Mouse (Mus musculus) forebrain, embryonic 13.5 days (tissue): ENCODE results near the gene Ccdc24. TPM values are rescaled to one million over a fixed set of nuclear protein-coding genes. Genes with fewer than 3 reads are reported as not detected.
A peak's percentile ranks its signal among the peaks of the same experiment; 100 is the strongest.

Source experiments
- ATAC-seq: fragments of 200-750 bp; cut with Nextera tagmentation; 2 replicates; pipeline ENCODE4 v1.8.0; 2017
- H3K27ac ChIP-seq: fragments of 300-500 bp; sonication (generic); 2 replicates; pipeline ENCODE4 v1.5.1; 2015; ENCODE audit warnings: inconsistent platforms, mild to moderate bottlenecking, moderate library complexity
- H3K27me3 ChIP-seq: fragments of 300-500 bp; sonication (generic); 2 replicates; pipeline ENCODE4 v1.6.1; 2015; ENCODE audit warnings: mild to moderate bottlenecking, inconsistent platforms
- H3K36me3 ChIP-seq: fragments of 300-500 bp; sonication (generic); 2 replicates; pipeline ENCODE4 v1.6.1; 2015; ENCODE audit warnings: mild to moderate bottlenecking, inconsistent platforms; ENCODE audit not compliant: poor library complexity, severe bottlenecking
- H3K4me1 ChIP-seq: fragments of 300-500 bp; sonication (generic); 2 replicates; pipeline ENCODE4 v1.6.1; 2015; ENCODE audit warnings: inconsistent platforms
- H3K4me2 ChIP-seq: fragments of 300-500 bp; sonication (generic); 2 replicates; pipeline ENCODE4 v1.6.1; 2015; ENCODE audit warnings: inconsistent platforms, mild to moderate bottlenecking, moderate library complexity
- H3K4me3 ChIP-seq: fragments of 300-500 bp; sonication (generic); 2 replicates; pipeline ENCODE4 v1.5.1; 2015; ENCODE audit warnings: mild to moderate bottlenecking, inconsistent platforms
- H3K9ac ChIP-seq: fragments of 300-500 bp; sonication (generic); 2 replicates; pipeline ENCODE4 v1.6.1; 2015; ENCODE audit warnings: mild to moderate bottlenecking, inconsistent platforms
- H3K9me3 ChIP-seq: fragments of 300-500 bp; sonication (generic); replicated peaks from 2 replicates; pipeline ENCODE4 v1.6.1; 2016; ENCODE audit warnings: inconsistent platforms
- WGBS: fragments of 180-500 bp; shearing (Covaris S2); methylation state at CpG from one replicate; pipeline ENCODE4 v1.1.7; 2015; 5-methylcytosine and 5-hydroxymethylcytosine counted together
- polyA plus RNA-seq: library from polyadenylated mRNA; unstranded; fragments of >200 nt; fragmentation: Nextera tagmentation; extraction: Ambion mirVana; gene quantifications from 2 replicates; pipeline ENCODE4 v1.2.1, GENCODE M21; 2015

The Ccdc24 gene
- polyA plus RNA-seq, 1 experiment from 2014 or later = 1.2 TPM

DNA sequence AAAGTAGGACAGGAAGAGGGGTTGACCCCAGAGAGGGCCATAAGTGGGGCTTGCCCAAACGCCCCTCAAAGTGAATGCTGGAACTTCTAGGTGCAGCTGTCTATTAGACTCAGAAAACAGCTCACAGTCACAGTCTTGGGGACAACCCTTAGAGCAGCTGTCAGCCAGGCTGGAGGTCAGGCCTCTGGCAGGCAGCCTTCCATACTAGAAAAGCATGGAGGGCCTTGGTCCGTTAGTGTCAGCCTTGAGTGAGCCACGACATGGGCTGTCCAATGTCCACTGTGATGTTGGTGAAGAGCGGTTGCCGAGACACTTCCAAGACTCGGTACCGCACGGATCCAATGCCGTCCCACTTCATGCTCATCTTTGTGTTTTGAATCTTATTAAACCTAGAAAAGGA, 1.3 kb upstream of the Ccdc24 start:
- no peak for ATAC-seq
- Histone ChIP-seq H3K27me3 (no peaks in the 10 kb centered on the region), H3K4me2 (no peak overlapping the region), H3K36me3 (peaks cover 61% of the 10 kb centered on the region), H3K9ac (no peak overlapping the region), H3K9me3 (no peaks in the 10 kb centered on the region), H3K4me1 (peaks cover 12% of the 10 kb centered on the region), H3K27ac (no peak overlapping the region), H3K4me3 (no peak overlapping the region)
- WGBS = 92% methylated on average over 9 of the region's 9 CpGs

GRCm38 (mm10) chr4:117871787-117872186, 570 bp downstream of the Ccdc24 start:
- 64% methylated on average over 7 of the region's 7 CpGs for WGBS
- no peak overlapping the region for H3K9ac ChIP-seq
- H3K27me3 ChIP-seq = peaks cover 9% of the 10 kb centered on the region
- H3K4me1 ChIP-seq = peaks cover 23% of the 10 kb centered on the region
- H3K9me3 ChIP-seq = no peaks in the 10 kb centered on the region
- ATAC-seq = no peak
- no peak overlapping the region for H3K27ac ChIP-seq
- no peak overlapping the region for H3K4me2 ChIP-seq
- no peak overlapping the region for H3K4me3 ChIP-seq
- H3K36me3 ChIP-seq = peaks cover 43% of the 10 kb centered on the region

DNA sequence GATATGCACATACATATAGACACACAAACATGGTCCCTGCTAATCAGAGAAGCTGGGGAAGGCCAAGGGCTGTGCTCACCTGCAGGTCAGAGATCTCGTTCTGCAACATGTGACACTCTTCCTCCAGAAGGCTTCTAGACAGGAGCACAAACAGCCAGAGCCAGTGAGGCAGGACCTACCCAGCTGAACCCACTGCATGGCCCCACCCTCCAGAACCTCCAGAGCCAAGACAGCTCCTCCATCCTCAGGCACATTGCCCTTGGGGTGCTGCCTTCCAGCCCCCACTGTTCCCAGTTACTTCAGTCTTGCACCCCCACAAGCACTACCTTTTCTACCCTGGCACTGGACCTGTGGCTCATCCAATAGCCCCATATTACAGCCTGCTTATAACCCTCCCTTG, 1.9 kb downstream of the Ccdc24 start:
- Histone ChIP-seq H3K36me3 (peaks cover 29% of the 10 kb centered on the region), H3K4me2 (no peak overlapping the region), H3K27ac (no peak overlapping the region), H3K27me3 (peaks cover 9% of the 10 kb centered on the region), H3K4me3 (no peak overlapping the region), H3K4me1 (peaks cover 29% of the 10 kb centered on the region), H3K9me3 (no peaks in the 10 kb centered on the region), H3K9ac (no peak overlapping the region)
- ATAC-seq = no peak
- 78% methylated on average over 1 of the region's 1 CpGs for WGBS

- no peak overlapping the region for H3K4me2 ChIP-seq
- no peak overlapping the region for H3K27ac ChIP-seq
- WGBS = 78% methylated on average over 9 of the region's 9 CpGs
- no peaks in the 10 kb centered on the region for H3K9me3 ChIP-seq
- H3K9ac ChIP-seq = no peak overlapping the region
- H3K27me3 ChIP-seq = peaks cover 9% of the 10 kb centered on the region
- H3K4me1 ChIP-seq = peaks cover 29% of the 10 kb centered on the region
- no peak for ATAC-seq
- H3K36me3 ChIP-seq = peaks cover 19% of the 10 kb centered on the region
- H3K4me3 ChIP-seq = no peak overlapping the region
Observed at GRCm38 (mm10) chr4:117869317-117869716, 3.0 kb downstream of the Ccdc24 start.

GRCm38 (mm10) chr4:117867823-117868222, 4.5 kb downstream of the Ccdc24 start:
- no peak overlapping the region for H3K4me3 ChIP-seq
- peaks cover 4% of the 10 kb centered on the region; the same call in 1 of the 2 replicates for H3K36me3 ChIP-seq
- H3K4me2 ChIP-seq = peak overlapping the region; percentile 26; the same call in 1 of the 2 replicates
- peaks cover 9% of the 10 kb centered on the region for H3K27me3 ChIP-seq
- no peaks in the 10 kb centered on the region for H3K9me3 ChIP-seq
- no peak overlapping the region for H3K27ac ChIP-seq
- peak; percentile 4; the same call in 1 of the 2 replicates for ATAC-seq
- H3K4me1 ChIP-seq = peaks cover 31% of the 10 kb centered on the region
- WGBS = 19% methylated on average over 24 of the region's 24 CpGs
- H3K9ac ChIP-seq = no peak overlapping the region; the same call in 1 of the 2 replicates

DNA sequence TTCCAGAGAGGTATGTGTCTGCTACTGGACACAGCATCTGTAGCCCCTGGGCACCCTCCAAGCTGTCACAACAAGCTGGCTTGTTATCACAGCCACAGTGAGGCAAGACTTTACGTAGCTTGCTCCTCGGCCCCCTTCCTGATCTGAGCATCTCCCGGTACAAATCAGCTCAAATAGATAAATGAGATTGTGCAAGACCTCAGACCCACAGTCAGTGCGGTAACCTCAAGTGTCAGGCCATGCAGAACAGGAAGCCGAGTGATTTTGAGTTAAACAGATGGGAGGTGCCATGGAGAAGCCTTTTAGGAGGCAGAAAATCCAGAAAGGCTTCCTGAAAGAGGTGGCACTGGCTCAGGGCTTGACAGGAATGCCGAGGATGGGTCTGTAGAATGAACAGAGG, 5.4 kb downstream of the Ccdc24 start:
- 84% methylated on average over 6 of the region's 6 CpGs for WGBS
- H3K27ac ChIP-seq = no peak overlapping the region
- H3K9ac ChIP-seq = no peak overlapping the region
- peaks cover 9% of the 10 kb centered on the region for H3K27me3 ChIP-seq
- no peaks in the 10 kb centered on the region for H3K9me3 ChIP-seq
- H3K4me1 ChIP-seq = peaks cover 27% of the 10 kb centered on the region
- H3K4me2 ChIP-seq = no peak overlapping the region
- ATAC-seq = no peak
- 0 out of 2 replicates have a peak, but pooled peaks cover 3% of the 10 kb centered on the region for H3K36me3 ChIP-seq
- no peak overlapping the region for H3K4me3 ChIP-seq

DNA sequence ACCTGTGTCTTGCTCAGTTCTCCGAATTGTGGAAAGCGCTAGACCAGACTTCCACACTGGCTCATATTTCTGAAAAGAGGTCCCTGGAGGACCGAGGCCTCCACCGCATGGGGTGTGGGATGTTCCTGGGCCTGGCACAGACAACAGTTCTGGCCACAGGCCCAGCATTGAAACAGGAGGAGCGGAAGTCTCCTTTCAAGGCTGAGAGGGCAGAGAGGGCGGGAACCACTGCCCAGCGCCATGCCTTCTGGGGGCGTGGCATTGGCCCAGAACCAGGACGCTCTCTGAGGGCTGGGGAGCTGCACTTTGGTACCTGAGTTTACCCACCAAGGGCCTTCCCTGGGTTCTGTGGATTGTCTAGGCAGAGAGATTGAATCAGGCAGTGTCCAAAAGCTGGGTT, 6.3 kb downstream of the Ccdc24 start:
- Histone ChIP-seq H3K4me1 (peaks cover 27% of the 10 kb centered on the region), H3K36me3 (no peaks in the 10 kb centered on the region), H3K4me3 (no peak overlapping the region), H3K27ac (no peak overlapping the region), H3K4me2 (no peak overlapping the region), H3K9ac (no peak overlapping the region), H3K9me3 (no peaks in the 10 kb centered on the region), H3K27me3 (peaks cover 9% of the 10 kb centered on the region)
- 51% methylated on average over 9 of the region's 9 CpGs for WGBS
- ATAC-seq = no peak

DNA sequence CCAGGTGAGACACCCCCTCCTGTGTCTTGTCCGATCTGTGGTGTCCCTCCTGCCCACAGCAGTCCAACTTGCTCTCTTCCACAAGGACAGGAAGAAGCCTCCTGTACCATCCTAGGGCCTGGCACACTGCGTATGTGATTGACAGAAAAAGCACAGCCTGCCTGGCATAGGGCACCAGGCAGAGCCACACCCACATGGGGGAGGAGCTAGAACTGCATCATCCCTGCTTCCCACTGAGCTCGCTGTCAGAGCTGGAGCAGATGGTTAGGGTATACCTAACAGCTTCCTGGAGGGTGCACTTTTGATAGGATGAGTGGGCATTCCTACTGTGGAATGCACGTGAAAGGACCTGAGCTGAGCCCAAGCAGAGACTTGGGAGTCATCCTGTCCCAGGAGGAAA, 9.5 kb downstream of the Ccdc24 start:
- WGBS = 33% methylated on average over 4 of the region's 4 CpGs
- Histone ChIP-seq H3K27ac (no peak overlapping the region), H3K9me3 (no peaks in the 10 kb centered on the region), H3K36me3 (no peaks in the 10 kb centered on the region), H3K9ac (no peak overlapping the region), H3K27me3 (peaks cover 9% of the 10 kb centered on the region), H3K4me1 (peaks cover 21% of the 10 kb centered on the region), H3K4me3 (no peak overlapping the region), H3K4me2 (no peak overlapping the region)
- peak; percentile 85 for ATAC-seq

- no peak overlapping the region for H3K9ac ChIP-seq
- no peak overlapping the region for H3K4me3 ChIP-seq
- H3K4me1 ChIP-seq = peaks cover 9% of the 10 kb centered on the region
- no peak overlapping the region for H3K27ac ChIP-seq
- no peaks in the 10 kb centered on the region for H3K9me3 ChIP-seq
- 78% methylated on average over 9 of the region's 9 CpGs for WGBS
- no peaks in the 10 kb centered on the region for H3K27me3 ChIP-seq
- peaks cover 5% of the 10 kb centered on the region; the same call in 1 of the 2 replicates for H3K36me3 ChIP-seq
- ATAC-seq = no peak
- H3K4me2 ChIP-seq = no peak overlapping the region
Observed at GRCm38 (mm10) chr4:117860570-117860969, 11.8 kb downstream of the Ccdc24 start.

DNA sequence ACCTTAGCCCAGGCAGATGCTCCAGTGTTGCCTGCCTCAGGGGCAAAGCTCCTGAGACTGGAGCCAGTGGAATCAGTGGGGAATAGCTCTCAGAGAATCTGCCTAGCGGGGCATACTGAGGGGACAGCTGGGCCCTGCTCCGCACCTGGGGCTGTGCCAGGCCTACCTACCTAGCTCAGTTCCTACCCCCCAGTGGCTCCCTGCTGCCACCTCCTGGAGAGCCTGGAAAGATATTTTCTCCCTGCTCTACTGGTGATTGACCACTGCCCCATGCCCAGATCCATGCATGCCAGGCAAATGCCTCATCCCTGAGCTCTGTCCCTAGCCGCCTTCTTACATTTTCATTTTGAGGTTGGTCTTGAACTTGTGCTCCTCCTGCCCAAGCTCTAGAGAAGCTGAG, 13.6 kb downstream of the Ccdc24 start:
- Histone ChIP-seq H3K27me3 (no peaks in the 10 kb centered on the region), H3K9me3 (no peaks in the 10 kb centered on the region), H3K27ac (no peak overlapping the region), H3K4me2 (no peak overlapping the region), H3K4me3 (no peak overlapping the region), H3K36me3 (peaks cover 5% of the 10 kb centered on the region; the same call in 1 of the 2 replicates), H3K4me1 (peaks cover 13% of the 10 kb centered on the region), H3K9ac (no peak overlapping the region)
- WGBS = 57% methylated on average over 3 of the region's 3 CpGs
- ATAC-seq = peak; percentile 31; the same call in 1 of the 2 replicates

DNA sequence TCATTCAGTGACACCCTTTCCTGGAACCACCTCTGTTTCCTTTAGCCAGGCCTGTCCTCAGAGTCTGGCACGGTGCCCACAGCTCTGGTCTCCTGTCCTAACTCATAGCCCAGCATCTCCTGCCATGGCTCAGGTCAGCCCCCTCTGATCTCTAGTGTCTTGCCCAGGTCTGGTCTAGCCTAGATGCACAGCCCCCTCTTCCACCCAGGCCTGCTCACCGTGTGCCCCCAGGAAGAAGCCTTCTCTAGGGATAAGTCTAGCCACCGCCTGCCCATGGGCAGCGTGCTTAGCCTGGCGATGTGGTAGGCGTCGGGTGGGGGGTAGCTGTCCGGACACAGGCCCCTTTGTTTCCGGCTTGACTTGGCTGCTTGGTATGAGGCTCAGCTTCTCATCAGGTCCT, 17.2 kb downstream of the Ccdc24 start:
- H3K27me3 ChIP-seq = no peaks in the 10 kb centered on the region
- H3K9ac ChIP-seq = no peak overlapping the region
- 0 out of 2 replicates have a peak, but pooled peaks cover 8% of the 10 kb centered on the region for H3K4me1 ChIP-seq
- WGBS = 83% methylated on average over 9 of the region's 9 CpGs
- no peak for ATAC-seq
- H3K4me3 ChIP-seq = no peak overlapping the region
- no peak overlapping the region for H3K4me2 ChIP-seq
- peaks cover 5% of the 10 kb centered on the region; the same call in 1 of the 2 replicates for H3K36me3 ChIP-seq
- H3K9me3 ChIP-seq = no peaks in the 10 kb centered on the region
- H3K27ac ChIP-seq = no peak overlapping the region

- Histone ChIP-seq H3K36me3 (peaks cover 5% of the 10 kb centered on the region; the same call in 1 of the 2 replicates), H3K27ac (no peak overlapping the region), H3K4me1 (peaks cover 19% of the 10 kb centered on the region), H3K4me2 (no peak overlapping the region), H3K27me3 (no peaks in the 10 kb centered on the region), H3K9ac (no peak overlapping the region), H3K4me3 (no peak overlapping the region), H3K9me3 (no peaks in the 10 kb centered on the region)
- WGBS = 89% methylated on average over 10 of the region's 10 CpGs
- no peak for ATAC-seq
Observed at GRCm38 (mm10) chr4:117852152-117852868, 20.0 kb downstream of the Ccdc24 start.

GRCm38 (mm10) chr4:117850871-117851270, 21.5 kb downstream of the Ccdc24 start:
- Histone ChIP-seq H3K36me3 (no peaks in the 10 kb centered on the region), H3K27ac (no peak overlapping the region), H3K9me3 (no peaks in the 10 kb centered on the region), H3K4me3 (no peak overlapping the region), H3K9ac (no peak overlapping the region), H3K27me3 (no peaks in the 10 kb centered on the region), H3K4me2 (no peak overlapping the region), H3K4me1 (peaks cover 24% of the 10 kb centered on the region)
- no peak for ATAC-seq
- WGBS = 77% methylated on average over 7 of the region's 7 CpGs
